Mouse (Mus musculus) midbrain, embryonic 15.5 days (tissue): ENCODE measurements at regions not wholly inside any gene's neighbourhood (a gene's known extent, or its start where the extent isn't known, plus 50 kb on each side); places are given as distances from the start of the nearest gene placed in this dataset.

ENCODE experiments used
- ATAC-seq: fragments of 200-750 bp; cut with Nextera tagmentation; replicated peaks from 2 replicates; pipeline ENCODE4 v1.8.0; 2017; ENCODE audit warnings: moderate TSS enrichment
- H3K27ac ChIP-seq: fragments of 300-500 bp; sonication (generic); 2 replicates; pipeline ENCODE4 v1.5.1; 2015; ENCODE audit warnings: mild to moderate bottlenecking, inconsistent platforms
- H3K27me3 ChIP-seq: fragments of 300-500 bp; sonication (generic); replicated peaks from 2 replicates; pipeline ENCODE4 v1.6.1; 2015; ENCODE audit warnings: inconsistent platforms
- H3K36me3 ChIP-seq: fragments of 300-500 bp; sonication (generic); replicated peaks from 2 replicates; pipeline ENCODE4 v1.6.1; 2015; ENCODE audit warnings: inconsistent platforms
- H3K4me1 ChIP-seq: fragments of 300-500 bp; sonication (generic); 2 replicates; pipeline ENCODE4 v1.6.1; 2015; ENCODE audit warnings: inconsistent platforms
- H3K4me2 ChIP-seq: fragments of 300-500 bp; sonication (generic); 2 replicates; pipeline ENCODE4 v1.6.1; 2015; ENCODE audit warnings: inconsistent platforms, mild to moderate bottlenecking, moderate library complexity
- H3K4me3 ChIP-seq: fragments of 300-500 bp; sonication (generic); 2 replicates; pipeline ENCODE4 v1.5.1; 2015; ENCODE audit warnings: mild to moderate bottlenecking, inconsistent platforms
- H3K9ac ChIP-seq: fragments of 300-500 bp; sonication (generic); 2 replicates; pipeline ENCODE4 v1.6.1; 2015; ENCODE audit warnings: mild to moderate bottlenecking, inconsistent platforms
- H3K9me3 ChIP-seq: fragments of 300-500 bp; sonication (generic); 2 replicates; pipeline ENCODE4 v1.6.1; 2016; ENCODE audit warnings: inconsistent platforms
- WGBS: fragments of 180-500 bp; shearing (Covaris S2); methylation state at CpG from one replicate; pipeline ENCODE4 v1.1.7; 2015; ENCODE audit warnings: mixed read lengths; 5-methylcytosine and 5-hydroxymethylcytosine counted together

- Histone ChIP-seq H3K9me3 (no peaks in the 10 kb centered on the region), H3K4me2 (no peak overlapping the region), H3K36me3 (no peaks in the 10 kb centered on the region), H3K4me1 (no peaks in the 10 kb centered on the region), H3K9ac (no peak overlapping the region), H3K27me3 (no peaks in the 10 kb centered on the region), H3K27ac (no peak overlapping the region), H3K4me3 (no peak overlapping the region)
- WGBS, result 62% methylated on average over 5 of the region's 5 CpGs
- ATAC-seq, result no peak
Observed at GRCm38 (mm10) chr9:33482845-33483540, 847.0 kb downstream of the Ets1 start.

- Histone ChIP-seq H3K4me3 (no peak overlapping the region), H3K27ac (no peak overlapping the region), H3K9me3 (no peaks in the 10 kb centered on the region), H3K36me3 (no peaks in the 10 kb centered on the region), H3K9ac (no peak overlapping the region), H3K27me3 (no peaks in the 10 kb centered on the region), H3K4me2 (no peak overlapping the region), H3K4me1 (no peaks in the 10 kb centered on the region)
- whole genome bisulfite sequencing, result 93% methylated on average over 2 of the region's 2 CpGs
- no peak for ATAC-seq
Observed at GRCm38 (mm10) chr9:33483541-33483846, 847.5 kb downstream of the Ets1 start.

- 66% methylated on average over 1 of the region's 1 CpGs for WGBS
- no peaks in the 10 kb centered on the region for H3K4me1 ChIP-seq
- H3K36me3 ChIP-seq, result no peaks in the 10 kb centered on the region
- no peak overlapping the region for H3K9ac ChIP-seq
- H3K4me2 ChIP-seq, result no peak overlapping the region
- H3K4me3 ChIP-seq, result no peak overlapping the region
- H3K27me3 ChIP-seq, result no peaks in the 10 kb centered on the region
- H3K27ac ChIP-seq, result no peak overlapping the region
- no peaks in the 10 kb centered on the region for H3K9me3 ChIP-seq
- ATAC-seq, result no peak
Observed at GRCm38 (mm10) chr9:33533101-33533810, 897.2 kb downstream of the Ets1 start.

- Histone ChIP-seq H3K4me3 (no peak overlapping the region), H3K9ac (no peak overlapping the region), H3K27me3 (no peaks in the 10 kb centered on the region), H3K4me1 (no peaks in the 10 kb centered on the region), H3K36me3 (no peaks in the 10 kb centered on the region), H3K9me3 (no peaks in the 10 kb centered on the region), H3K4me2 (no peak overlapping the region), H3K27ac (no peak overlapping the region)
- ATAC-seq, result no peak
- WGBS, result 62% methylated on average over 5 of the region's 5 CpGs
Observed at GRCm38 (mm10) chr9:33543301-33543700, 907.3 kb downstream of the Ets1 start.

GRCm38 (mm10) chr9:33546126-33546737 lies 910.2 kb downstream of the Ets1 start:
- H3K27me3 ChIP-seq, result no peaks in the 10 kb centered on the region
- H3K27ac ChIP-seq, result no peak overlapping the region
- no peak overlapping the region for H3K4me3 ChIP-seq
- no peaks in the 10 kb centered on the region for H3K36me3 ChIP-seq
- ATAC-seq, result no peak
- 69% methylated on average over 4 of the region's 4 CpGs for WGBS
- no peak overlapping the region for H3K9ac ChIP-seq
- no peaks in the 10 kb centered on the region for H3K9me3 ChIP-seq
- H3K4me2 ChIP-seq, result no peak overlapping the region
- H3K4me1 ChIP-seq, result no peaks in the 10 kb centered on the region

- WGBS, result 90% methylated on average over 5 of the region's 5 CpGs
- no peaks in the 10 kb centered on the region for H3K27me3 ChIP-seq
- no peak overlapping the region for H3K27ac ChIP-seq
- H3K9ac ChIP-seq, result no peak overlapping the region
- no peaks in the 10 kb centered on the region for H3K9me3 ChIP-seq
- no peaks in the 10 kb centered on the region for H3K4me1 ChIP-seq
- no peaks in the 10 kb centered on the region for H3K36me3 ChIP-seq
- H3K4me3 ChIP-seq, result no peak overlapping the region
- ATAC-seq, result no peak
- H3K4me2 ChIP-seq, result no peak overlapping the region
Observed at GRCm38 (mm10) chr9:33549395-33549794, 913.4 kb downstream of the Ets1 start.

GRCm38 (mm10) chr9:33571990-33572389 lies 913.7 kb upstream of the Kirrel3 start:
- Histone ChIP-seq H3K9me3 (no peaks in the 10 kb centered on the region), H3K4me2 (no peak overlapping the region), H3K4me1 (no peaks in the 10 kb centered on the region), H3K36me3 (no peaks in the 10 kb centered on the region), H3K4me3 (no peak overlapping the region), H3K27me3 (no peaks in the 10 kb centered on the region), H3K27ac (no peak overlapping the region), H3K9ac (no peak overlapping the region)
- WGBS, result 85% methylated on average over 2 of the region's 2 CpGs
- no peak for ATAC-seq

- no peak overlapping the region for H3K4me2 ChIP-seq
- H3K4me3 ChIP-seq, result no peak overlapping the region
- no peaks in the 10 kb centered on the region for H3K9me3 ChIP-seq
- H3K27me3 ChIP-seq, result no peaks in the 10 kb centered on the region
- no peaks in the 10 kb centered on the region for H3K36me3 ChIP-seq
- WGBS, result 86% methylated on average over 1 of the region's 1 CpGs
- H3K9ac ChIP-seq, result no peak overlapping the region
- no peak for ATAC-seq
- no peak overlapping the region for H3K27ac ChIP-seq
- H3K4me1 ChIP-seq, result no peaks in the 10 kb centered on the region
Observed at GRCm38 (mm10) chr9:33611511-33611910, 874.2 kb upstream of the Kirrel3 start.

GRCm38 (mm10) chr9:33624378-33624777 lies 861.3 kb upstream of the Kirrel3 start:
- Histone ChIP-seq H3K4me3 (no peak overlapping the region), H3K9ac (no peak overlapping the region), H3K27ac (no peak overlapping the region), H3K36me3 (no peaks in the 10 kb centered on the region), H3K4me1 (no peaks in the 10 kb centered on the region), H3K27me3 (no peaks in the 10 kb centered on the region), H3K4me2 (no peak overlapping the region), H3K9me3 (no peaks in the 10 kb centered on the region)
- WGBS, result 81% methylated on average over 1 of the region's 1 CpGs
- ATAC-seq, result no peak

GRCm38 (mm10) chr9:33629731-33630473 lies 855.8 kb upstream of the Kirrel3 start:
- no peak overlapping the region for H3K9ac ChIP-seq
- no peak overlapping the region for H3K27ac ChIP-seq
- H3K27me3 ChIP-seq, result no peaks in the 10 kb centered on the region
- no peaks in the 10 kb centered on the region for H3K9me3 ChIP-seq
- no peaks in the 10 kb centered on the region for H3K36me3 ChIP-seq
- no peak overlapping the region for H3K4me3 ChIP-seq
- no peaks in the 10 kb centered on the region for H3K4me1 ChIP-seq
- WGBS, result 56% methylated on average over 6 of the region's 6 CpGs
- ATAC-seq, result peak; percentile 45; the same call in 1 of the 2 replicates
- no peak overlapping the region for H3K4me2 ChIP-seq

- H3K36me3 ChIP-seq, result no peaks in the 10 kb centered on the region
- no peaks in the 10 kb centered on the region for H3K9me3 ChIP-seq
- H3K4me2 ChIP-seq, result no peak overlapping the region
- WGBS, result 84% methylated on average over 5 of the region's 5 CpGs
- no peak overlapping the region for H3K27ac ChIP-seq
- H3K9ac ChIP-seq, result no peak overlapping the region
- no peak for ATAC-seq
- H3K27me3 ChIP-seq, result no peaks in the 10 kb centered on the region
- H3K4me1 ChIP-seq, result no peaks in the 10 kb centered on the region
- H3K4me3 ChIP-seq, result no peak overlapping the region
Observed at GRCm38 (mm10) chr9:33662978-33663377, 822.7 kb upstream of the Kirrel3 start.

GRCm38 (mm10) chr9:33681129-33681528 lies 804.6 kb upstream of the Kirrel3 start:
- no peak overlapping the region for H3K27ac ChIP-seq
- no peaks in the 10 kb centered on the region for H3K4me1 ChIP-seq
- no peaks in the 10 kb centered on the region for H3K9me3 ChIP-seq
- no peaks in the 10 kb centered on the region for H3K36me3 ChIP-seq
- 67% methylated on average over 1 of the region's 1 CpGs for WGBS
- no peak overlapping the region for H3K4me2 ChIP-seq
- no peak overlapping the region for H3K4me3 ChIP-seq
- no peak overlapping the region for H3K9ac ChIP-seq
- H3K27me3 ChIP-seq, result no peaks in the 10 kb centered on the region
- ATAC-seq, result no peak
